Mouse (Mus musculus) monocyte, adult 59 days (primary cell): ENCODE data around the gene Gm21887. TPM values are rescaled to one million over a fixed set of nuclear protein-coding genes. Genes with fewer than 3 reads are reported as not detected.

Experiments used
- total RNA-seq, 2 experiments: library from RNA; stranded (reverse); gene quantifications; one replicate each; pipeline ENCODE4 v1.2.4; 2023

The Gm21887 gene
- total RNA-seq, result 100 to 1,000 TPM; 417 to 541 TPM

DNA sequence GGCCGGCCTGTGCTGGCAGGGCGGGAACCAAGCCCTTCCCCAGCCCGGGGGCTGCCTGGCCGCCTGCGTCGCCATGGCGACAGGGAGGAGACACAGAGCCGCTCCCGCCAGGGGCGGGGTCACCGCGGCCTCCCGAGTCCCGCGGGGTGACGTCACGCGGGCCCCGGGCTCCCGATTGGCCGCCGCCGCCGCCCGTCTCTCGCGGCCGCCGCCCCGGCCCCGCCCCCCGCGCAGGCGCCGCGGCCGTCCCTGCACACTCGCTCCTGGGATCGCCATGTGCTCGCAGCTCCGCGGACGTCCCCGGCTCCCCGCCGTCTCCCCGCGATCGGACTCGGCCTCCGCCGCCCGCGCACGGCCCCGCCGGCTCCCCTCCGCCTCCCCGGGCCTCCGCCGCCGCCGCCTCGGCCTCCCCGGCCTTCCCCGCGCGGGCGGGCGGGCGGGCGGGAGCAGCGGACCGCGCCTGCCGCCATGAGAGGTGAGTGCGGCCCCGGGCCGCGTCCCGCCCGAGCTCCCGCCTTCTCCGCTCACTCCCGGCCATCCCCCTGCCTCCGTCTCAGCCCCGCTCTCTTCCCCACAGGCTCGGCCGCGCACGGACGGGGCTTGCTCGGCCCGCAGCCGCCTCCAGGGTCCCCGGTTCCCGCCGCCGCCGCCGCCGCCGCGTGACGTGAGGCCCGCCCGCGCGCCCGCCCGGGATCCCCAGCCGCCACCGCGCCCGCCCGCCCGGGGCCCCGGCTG is at the start of gene Gm21887:
Gene Gm21887 (plus strand): TSS at position 644 of the 735 bp plus-strand sequence.

Other genes starting within 250 kb of the Gm21887 start
- not detected for gene 4933400A11Rik, start 230.0 kb upstream of the Gm21887 start, total RNA-seq